Mouse (Mus musculus): Measurements from ENCODE around the gene Mta3. TPM values are rescaled to one million over a fixed set of nuclear protein-coding genes. Genes with fewer than 3 reads are reported as not detected.
A peak's percentile ranks its signal among the peaks of the same experiment; 100 is the strongest.

Mta3 gene
- polyA plus RNA-seq, 1 experiment from 2014 or later = 42.2 TPM

DNA sequence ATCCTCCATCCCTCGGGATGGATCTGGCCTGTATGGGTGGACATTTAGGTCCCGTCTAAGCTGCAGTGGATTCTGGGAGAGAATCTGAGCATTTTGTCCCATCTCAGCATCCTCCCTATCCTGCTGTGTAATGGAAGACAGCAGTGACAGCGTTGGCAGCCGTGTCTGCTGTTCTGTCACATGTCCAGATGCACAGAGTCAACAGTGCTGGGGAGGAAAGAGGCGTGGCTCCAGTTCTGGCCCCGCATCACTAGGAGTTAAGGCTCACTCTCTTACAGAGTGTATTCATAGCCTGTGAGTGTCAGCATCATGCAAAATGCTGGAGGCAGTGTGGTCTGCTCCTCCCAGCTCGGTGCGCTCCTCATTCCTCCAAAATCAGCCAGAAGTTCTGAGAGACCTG, 113.5 kb downstream of the Mta3 start:
- Histone ChIP-seq H3K9ac (ENCODE audit: low read depth, low read length) (no peak overlapping the region), H3K9me3 (replicated peaks; ENCODE audit: low read length) (no peaks in the 10 kb centered on the region), H3K4me1 (replicated peaks; ENCODE audit: insufficient read depth, low read length) (0 out of 2 replicates have a peak, but pooled peaks cover 8% of the 10 kb centered on the region), H3K27me3 (ENCODE audit: insufficient read depth, low read length) (no peaks in the 10 kb centered on the region), H3K36me3 (ENCODE audit: insufficient read depth, low read length) (no peaks in the 10 kb centered on the region), H3K4me3 (replicated peaks; ENCODE audit: low read depth, low read length) (no peak overlapping the region), H3K4me2 (ENCODE audit: low read length) (no peak overlapping the region), H3K27ac (no peak overlapping the region)
- DNase-seq (ENCODE audit: low spot score) (peak; percentile 43), ATAC-seq (replicated peaks; ENCODE audit: low FRiP score, low read depth) (no peak; the same call in 1 of the 2 replicates)
- TF ChIP-seq CTCF (IDR thresholded peaks at IDR 0.05; ENCODE audit: low read depth) = no peak
- 59% methylated on average over 8 of the region's 8 CpGs for WGBS

GRCm38 (mm10) chr17:83820701-83821100, 114.7 kb downstream of the Mta3 start:
- TF ChIP-seq CTCF (IDR thresholded peaks at IDR 0.05; ENCODE audit: low read depth) = no peak
- no peak overlapping the region for H3K9ac ChIP-seq (ENCODE audit: low read depth, low read length)
- no peak overlapping the region for H3K27ac ChIP-seq
- DNase-seq (ENCODE audit: low spot score) (no peak), ATAC-seq (replicated peaks; ENCODE audit: low FRiP score, low read depth) (no peak)
- 0 out of 2 replicates have a peak, but pooled peaks cover 8% of the 10 kb centered on the region for H3K4me1 ChIP-seq (replicated peaks; ENCODE audit: insufficient read depth, low read length)
- whole genome bisulfite sequencing = 85% methylated on average over 5 of the region's 5 CpGs
- no peak overlapping the region for H3K4me3 ChIP-seq (replicated peaks; ENCODE audit: low read depth, low read length)
- no peak overlapping the region for H3K4me2 ChIP-seq (ENCODE audit: low read length)
- no peaks in the 10 kb centered on the region for H3K9me3 ChIP-seq (replicated peaks; ENCODE audit: low read length)
- no peaks in the 10 kb centered on the region for H3K27me3 ChIP-seq (ENCODE audit: insufficient read depth, low read length)
- H3K36me3 ChIP-seq (ENCODE audit: insufficient read depth, low read length) = no peaks in the 10 kb centered on the region

DNA sequence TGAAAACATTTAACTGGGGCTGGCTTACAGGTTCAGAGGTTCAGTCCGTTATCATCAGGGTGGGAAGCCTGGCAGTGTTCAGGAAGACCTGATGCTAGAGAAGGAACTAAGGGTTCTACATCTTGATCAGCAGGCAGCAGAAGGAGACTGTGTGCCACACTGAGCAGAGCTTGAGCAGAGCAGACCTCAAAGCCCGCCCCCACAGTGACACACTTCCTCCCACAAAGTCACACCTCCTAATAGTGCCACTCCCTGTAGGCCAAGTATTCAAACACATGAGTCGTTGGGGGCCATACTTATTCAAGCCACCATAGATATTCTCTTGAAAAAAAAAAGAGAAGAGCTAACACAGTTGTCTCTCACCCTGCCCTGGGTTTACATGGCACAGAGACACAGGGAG, 115.9 kb downstream of the Mta3 start:
- no peaks in the 10 kb centered on the region for H3K27me3 ChIP-seq (ENCODE audit: insufficient read depth, low read length)
- no peak overlapping the region for H3K4me2 ChIP-seq (ENCODE audit: low read length)
- H3K4me1 ChIP-seq (replicated peaks; ENCODE audit: insufficient read depth, low read length) = 0 out of 2 replicates have a peak, but pooled peaks cover 8% of the 10 kb centered on the region
- H3K27ac ChIP-seq = no peak overlapping the region
- no peak overlapping the region for H3K9ac ChIP-seq (ENCODE audit: low read depth, low read length)
- ATAC-seq (replicated peaks; ENCODE audit: low FRiP score, low read depth) = no peak
- no peaks in the 10 kb centered on the region for H3K9me3 ChIP-seq (replicated peaks; ENCODE audit: low read length)
- WGBS = 95% methylated on average over 3 of the region's 3 CpGs
- no peaks in the 10 kb centered on the region for H3K36me3 ChIP-seq (ENCODE audit: insufficient read depth, low read length)
- no peak for DNase-seq (ENCODE audit: low spot score)
- no peak overlapping the region for H3K4me3 ChIP-seq (replicated peaks; ENCODE audit: low read depth, low read length)
- TF ChIP-seq CTCF (IDR thresholded peaks at IDR 0.05; ENCODE audit: low read depth) = no peak

DNA sequence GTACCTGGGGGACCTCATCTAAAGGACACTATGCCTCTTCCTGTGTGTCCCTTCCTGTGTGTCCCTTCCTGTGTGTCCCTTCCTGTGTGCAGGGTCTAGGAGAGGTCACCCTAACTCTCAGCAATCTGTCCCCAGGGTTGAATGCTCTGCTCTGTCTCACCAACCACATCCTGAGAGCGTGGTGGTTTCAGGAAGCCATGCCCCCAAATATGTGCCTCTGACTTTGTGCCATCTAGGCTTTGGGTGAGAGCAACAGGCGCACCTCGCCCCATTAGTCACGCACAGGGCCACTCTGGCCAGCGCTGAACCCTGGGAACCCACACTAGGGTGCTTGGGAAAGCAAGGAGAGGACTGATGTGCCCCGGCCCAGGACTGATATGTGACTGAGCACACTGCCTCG, 117.9 kb downstream of the Mta3 start:
- Histone ChIP-seq H3K36me3 (ENCODE audit: insufficient read depth, low read length) (no peaks in the 10 kb centered on the region), H3K27me3 (ENCODE audit: insufficient read depth, low read length) (no peaks in the 10 kb centered on the region), H3K27ac (no peak overlapping the region), H3K4me3 (replicated peaks; ENCODE audit: low read depth, low read length) (no peak overlapping the region), H3K4me1 (replicated peaks; ENCODE audit: insufficient read depth, low read length) (0 out of 2 replicates have a peak, but pooled peaks cover 8% of the 10 kb centered on the region), H3K9ac (ENCODE audit: low read depth, low read length) (no peak overlapping the region), H3K9me3 (replicated peaks; ENCODE audit: low read length) (no peaks in the 10 kb centered on the region), H3K4me2 (ENCODE audit: low read length) (no peak overlapping the region)
- WGBS = 66% methylated on average over 7 of the region's 7 CpGs
- DNase-seq (ENCODE audit: low spot score) (no peak), ATAC-seq (replicated peaks; ENCODE audit: low FRiP score, low read depth) (no peak)
- TF ChIP-seq CTCF (IDR thresholded peaks at IDR 0.05; ENCODE audit: low read depth) = no peak

GRCm38 (mm10) chr17:83829356-83829755, 123.4 kb downstream of the Mta3 start:
- no peak overlapping the region for H3K9ac ChIP-seq (ENCODE audit: low read depth, low read length)
- whole genome bisulfite sequencing = 51% methylated on average over 3 of the region's 3 CpGs

GRCm38 (mm10) chr17:83830616-83831292, 124.8 kb downstream of the Mta3 start:
- no peak overlapping the region for H3K4me2 ChIP-seq (ENCODE audit: low read length)
- ATAC-seq (replicated peaks; ENCODE audit: low FRiP score, low read depth) (no peak), DNase-seq (ENCODE audit: low spot score) (no peak)
- 91% methylated on average over 4 of the region's 4 CpGs for WGBS
- H3K27ac ChIP-seq = no peak overlapping the region
- H3K4me1 ChIP-seq (replicated peaks; ENCODE audit: insufficient read depth, low read length) = no peaks in the 10 kb centered on the region
- TF ChIP-seq CTCF (IDR thresholded peaks at IDR 0.05; ENCODE audit: low read depth) = no peak
- H3K36me3 ChIP-seq (ENCODE audit: insufficient read depth, low read length) = no peaks in the 10 kb centered on the region
- no peaks in the 10 kb centered on the region for H3K9me3 ChIP-seq (replicated peaks; ENCODE audit: low read length)
- H3K27me3 ChIP-seq (ENCODE audit: insufficient read depth, low read length) = no peaks in the 10 kb centered on the region
- no peak overlapping the region for H3K9ac ChIP-seq (ENCODE audit: low read depth, low read length)
- H3K4me3 ChIP-seq (replicated peaks; ENCODE audit: low read depth, low read length) = no peak overlapping the region

More at GRCm38 (mm10) chr17:83829356-83829755, 123.4 kb downstream of the Mta3 start:
- TF ChIP-seq CTCF (IDR thresholded peaks at IDR 0.05; ENCODE audit: low read depth) = no peak
- H3K27me3 ChIP-seq (ENCODE audit: insufficient read depth, low read length) = no peaks in the 10 kb centered on the region
- no peaks in the 10 kb centered on the region for H3K4me1 ChIP-seq (replicated peaks; ENCODE audit: insufficient read depth, low read length)
- no peak overlapping the region for H3K4me3 ChIP-seq (replicated peaks; ENCODE audit: low read depth, low read length)
- ATAC-seq (replicated peaks; ENCODE audit: low FRiP score, low read depth) (no peak), DNase-seq (ENCODE audit: low spot score) (no peak)
- no peaks in the 10 kb centered on the region for H3K36me3 ChIP-seq (ENCODE audit: insufficient read depth, low read length)
- H3K9me3 ChIP-seq (replicated peaks; ENCODE audit: low read length) = no peaks in the 10 kb centered on the region
- H3K27ac ChIP-seq = no peak overlapping the region
- H3K4me2 ChIP-seq (ENCODE audit: low read length) = no peak overlapping the region

Data from kidney, postnatal 0 days (tissue).